Mouse (Mus musculus) liver, adult 2 months (tissue): ENCODE results near the gene Atox1. TPM values are rescaled to one million over a fixed set of nuclear protein-coding genes. Genes with fewer than 3 reads are reported as not detected.
"Not testable (repeated sequence)": the region's sequence is repeated elsewhere in the genome, so short reads cannot be mapped to it uniquely, and the experiment has no call there.

ENCODE experiments used
- DNase-seq: peaks from one replicate; pipeline ENCODE4 v3.0.0-alpha.2; 2011; ENCODE audit warnings: low read depth, low spot score; ENCODE audit errors: extremely low read depth
- H3K27ac ChIP-seq: fragments of 200-500 bp; replicated peaks from 2 replicates; pipeline ENCODE4 v1.5.1; 2012; ENCODE audit warnings: low read depth, mild to moderate bottlenecking, control low read depth, inconsistent platforms, low read length; ENCODE audit not compliant: insufficient read depth
- H3K27me3 ChIP-seq: fragments of 200-500 bp; 2 replicates; pipeline ENCODE4 v1.6.1; 2012; ENCODE audit warnings: mild to moderate bottlenecking, moderate library complexity, low read length, inconsistent platforms; ENCODE audit not compliant: control insufficient read depth, insufficient read depth
- H3K36me3 ChIP-seq: fragments of 200-500 bp; 2 replicates; pipeline ENCODE4 v1.6.1; 2012; ENCODE audit warnings: low read length, inconsistent platforms; ENCODE audit not compliant: control insufficient read depth, insufficient read depth
- H3K4me1 ChIP-seq: fragments of 200-500 bp; 2 replicates; pipeline ENCODE4 v1.6.1; 2011; ENCODE audit warnings: low read length; ENCODE audit not compliant: control insufficient read depth, insufficient read depth
- H3K4me3 ChIP-seq: fragments of 200-500 bp; 2 replicates; pipeline ENCODE4 v1.5.1; 2011; ENCODE audit warnings: low read depth, mild to moderate bottlenecking, control low read depth, low read length, moderate library complexity; ENCODE audit not compliant: insufficient read depth
- H3K79me2 ChIP-seq: fragments of 200-500 bp; 2 replicates; pipeline ENCODE4 v1.6.1; 2012; ENCODE audit warnings: inconsistent platforms, mild to moderate bottlenecking, low read length, moderate library complexity; ENCODE audit not compliant: control insufficient read depth, insufficient read depth
- H3K9ac ChIP-seq: fragments of 200-500 bp; 2 replicates; pipeline ENCODE4 v1.6.1; 2012; ENCODE audit warnings: low read depth, mild to moderate bottlenecking, control low read depth, inconsistent platforms, low read length
- CTCF ChIP-seq: fragments of 200-500 bp; IDR thresholded peaks from 2 replicates; pipeline ENCODE4 v1.5.1; 2011; ENCODE audit warnings: low read depth, low read length, control low read depth
- POLR2A ChIP-seq: fragments of 200-500 bp; IDR thresholded peaks from 2 replicates; pipeline ENCODE4 v1.6.1; 2011; ENCODE audit warnings: low read length, control low read depth; ENCODE audit not compliant: insufficient read depth; ENCODE audit errors: extremely low read depth
- WGBS: fragments of 180-500 bp; shearing (Covaris S2); methylation state at CpG from one replicate; pipeline ENCODE4 v1.1.7; 2018; 5-methylcytosine and 5-hydroxymethylcytosine counted together
- polyA plus RNA-seq: library from polyadenylated mRNA; depleted of rRNA; stranded (reverse); fragments of >200 nt; gene quantifications from 2 replicates; pipeline ENCODE4 v1.2.3, GENCODE M21; 2012
- total RNA-seq: library from RNA; depleted of rRNA; stranded (reverse); fragments of >200 nt; gene quantifications from 2 replicates; pipeline ENCODE4 v1.2.3, GENCODE M21; 2014

The Atox1 gene
- total and polyA plus RNA-seq, 2 experiments, result 220 to 464 TPM

- H3K4me3 ChIP-seq, result peak overlapping the region; percentile 75
- no peaks in the 10 kb centered on the region for H3K36me3 ChIP-seq
- peak overlapping the region; percentile 86 for H3K9ac ChIP-seq
- H3K79me2 ChIP-seq, result no peaks in the 10 kb centered on the region
- no peak for DNase-seq
- peak overlapping the region; percentile 88 for H3K27ac ChIP-seq
- no peaks in the 10 kb centered on the region for H3K4me1 ChIP-seq
- no peaks in the 10 kb centered on the region for H3K27me3 ChIP-seq
- TF ChIP-seq CTCF, result no peak
- TF ChIP-seq POLR2A, result peak; percentile 68; the same call in 1 of the 2 replicates
- 68% methylated on average over 9 of the region's 9 CpGs for WGBS
These were observed 41.2 kb downstream of the Atox1 start for GRCm38 (mm10) chr11:55419678-55420307.

- TF ChIP-seq POLR2A (no peak), CTCF (no peak)
- WGBS, result 64% methylated on average over 4 of the region's 4 CpGs
- H3K79me2 ChIP-seq, result no peaks in the 10 kb centered on the region
- no peaks in the 10 kb centered on the region for H3K4me1 ChIP-seq
- peak overlapping the region; percentile 75 for H3K4me3 ChIP-seq
- H3K27ac ChIP-seq, result peak overlapping the region; percentile 88
- peak overlapping the region; percentile 86 for H3K9ac ChIP-seq
- DNase-seq, result no peak
- no peaks in the 10 kb centered on the region for H3K36me3 ChIP-seq
- H3K27me3 ChIP-seq, result no peaks in the 10 kb centered on the region
These were observed 41.8 kb downstream of the Atox1 start for GRCm38 (mm10) chr11:55419296-55419677.

GRCm38 (mm10) chr11:55418704-55419061 lies 42.4 kb downstream of the Atox1 start:
- H3K9ac ChIP-seq, result peak overlapping the region; percentile 86
- no peaks in the 10 kb centered on the region for H3K79me2 ChIP-seq
- 49% methylated on average over 3 of the region's 3 CpGs for WGBS
- no peaks in the 10 kb centered on the region for H3K27me3 ChIP-seq
- no peaks in the 10 kb centered on the region; the same call in 1 of the 2 replicates for H3K4me1 ChIP-seq
- TF ChIP-seq POLR2A (no peak), CTCF (no peak)
- peak overlapping the region; percentile 88 for H3K27ac ChIP-seq
- H3K36me3 ChIP-seq, result no peaks in the 10 kb centered on the region
- DNase-seq, result no peak
- H3K4me3 ChIP-seq, result peak overlapping the region; percentile 75

- WGBS, result 15% methylated on average over 24 of the region's 24 CpGs
- TF ChIP-seq CTCF (no peak), POLR2A (no peak)
- Histone ChIP-seq H3K9ac (peak overlapping the region; percentile 86), H3K27me3 (no peaks in the 10 kb centered on the region), H3K4me3 (peak overlapping the region; percentile 75), H3K79me2 (no peaks in the 10 kb centered on the region), H3K27ac (peak overlapping the region; percentile 88), H3K36me3 (no peaks in the 10 kb centered on the region), H3K4me1 (no peaks in the 10 kb centered on the region; the same call in 1 of the 2 replicates)
- DNase-seq, result no peak
These were observed 42.9 kb downstream of the Atox1 start for GRCm38 (mm10) chr11:55417898-55418703.

DNA sequence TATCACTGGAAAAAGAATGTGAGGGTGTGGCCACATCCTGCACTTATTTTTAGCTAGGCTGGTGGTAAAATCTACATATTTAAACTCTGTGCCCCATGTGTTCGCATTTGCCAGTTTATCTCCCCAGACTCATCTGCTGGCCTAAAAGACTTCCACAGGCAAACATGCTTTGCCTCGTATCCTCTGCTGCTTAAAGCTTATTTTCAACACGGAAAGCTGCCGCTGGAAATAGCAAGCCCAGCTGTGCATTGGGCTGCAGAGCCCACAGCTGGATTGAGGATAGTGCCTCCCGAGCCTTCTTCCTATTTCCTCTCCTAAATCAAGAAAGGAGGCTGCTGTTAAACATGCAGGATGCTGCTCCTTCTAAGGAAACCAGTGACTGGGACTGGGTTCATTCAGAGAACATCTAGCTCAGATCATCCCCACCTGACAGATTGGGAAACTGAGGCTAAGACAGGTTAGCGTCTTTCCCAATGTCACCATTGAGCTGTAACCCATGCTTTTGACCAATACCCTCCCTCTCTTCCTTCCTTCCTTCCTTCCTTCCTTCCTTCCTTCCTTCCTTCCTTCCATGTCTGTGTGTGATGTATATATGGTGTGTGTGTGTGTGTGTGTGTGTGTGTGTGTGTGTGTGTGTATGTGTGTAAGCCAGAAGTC lies 44.3 kb downstream of the Atox1 start:
- Histone ChIP-seq H3K9ac (no peak overlapping the region), H3K27me3 (no peaks in the 10 kb centered on the region), H3K79me2 (no peaks in the 10 kb centered on the region), H3K4me3 (no peak overlapping the region), H3K27ac (peak overlapping the region; percentile 44; the same call in 1 of the 2 replicates), H3K36me3 (no peaks in the 10 kb centered on the region), H3K4me1 (no peaks in the 10 kb centered on the region; the same call in 1 of the 2 replicates)
- no peak for DNase-seq
- TF ChIP-seq CTCF, result no peak
- no peak for TF ChIP-seq POLR2A
- 68% methylated on average over 6 of the region's 6 CpGs for WGBS

- not testable (repeated sequence) for H3K4me3 ChIP-seq, H3K4me1 ChIP-seq, H3K9ac ChIP-seq, H3K27ac ChIP-seq, H3K27me3 ChIP-seq, H3K36me3 ChIP-seq, DNase-seq, H3K79me2 ChIP-seq
- 73% methylated on average over 6 of the region's 6 CpGs for WGBS
These were observed 45.3 kb downstream of the Atox1 start for GRCm38 (mm10) chr11:55415731-55416130.
